Mouse (Mus musculus) MEL (cell line): ENCODE measurements at regions not wholly inside any gene's neighbourhood (a gene's known extent, or its start where the extent isn't known, plus 50 kb on each side); places are given as distances from the start of the nearest gene placed in this dataset.

Experiments used
- DNase-seq: peaks from one replicate; pipeline ENCODE4 v3.0.0; 2011; ENCODE audit warnings: low read depth, low spot score
- H3K27ac ChIP-seq: 2 replicates; pipeline ENCODE4 v1.5.1; 2012; ENCODE audit warnings: low read depth, mild to moderate bottlenecking, control low read depth, low read length, moderate library complexity; ENCODE audit not compliant: control insufficient read depth
- H3K27me3 ChIP-seq, 2 experiments: fragments of 150-350 bp in 1 of 2; sonication (generic) in 1 of 2; 2 replicates each; pipeline ENCODE4 v1.6.1; 2012; ENCODE audit warnings: low read length in 2 of 2, mild to moderate bottlenecking in 2 of 2, improper control_type of control experiment in 1 of 2, moderate library complexity in 1 of 2; ENCODE audit not compliant: insufficient read depth in 2 of 2, control insufficient read depth in 1 of 2
- H3K36me3 ChIP-seq, 2 experiments: 2 replicates each; pipeline ENCODE4 v1.6.1; 2012 to 2014; ENCODE audit warnings: low read length in 2 of 2, improper control_type of control experiment in 1 of 2, inconsistent platforms in 1 of 2, mild to moderate bottlenecking in 1 of 2; ENCODE audit not compliant: insufficient read depth in 2 of 2, control insufficient read depth in 1 of 2
- H3K4me1 ChIP-seq, 2 experiments: fragments of 150-350 bp in 1 of 2; sonication (generic) in 1 of 2; 2 replicates each; pipeline ENCODE4 v1.6.1; 2012; ENCODE audit warnings: low read length in 2 of 2, improper control_type of control experiment in 1 of 2, mild to moderate bottlenecking in 1 of 2; ENCODE audit not compliant: insufficient read depth in 2 of 2, control insufficient read depth in 1 of 2
- H3K4me3 ChIP-seq, 2 experiments: fragments of 150-350 bp in 1 of 2; sonication (generic) in 1 of 2; 2 replicates each; pipeline ENCODE4 v1.5.1; 2012; ENCODE audit warnings: low read depth in 2 of 2, low read length in 2 of 2, mild to moderate bottlenecking in 2 of 2, moderate library complexity in 2 of 2, control low read depth in 1 of 2, improper control_type of control experiment in 1 of 2; ENCODE audit not compliant: control insufficient read depth in 1 of 2, insufficient read depth in 1 of 2
- H3K79me2 ChIP-seq: 2 replicates; pipeline ENCODE4 v1.6.1; 2012; ENCODE audit warnings: mild to moderate bottlenecking, low read length, moderate library complexity; ENCODE audit not compliant: control insufficient read depth, poor library complexity, insufficient read depth
- H3K9ac ChIP-seq: 2 replicates; pipeline ENCODE4 v1.6.1; 2012; ENCODE audit warnings: low read depth, mild to moderate bottlenecking, control low read depth, low read length, moderate library complexity; ENCODE audit not compliant: control insufficient read depth, poor library complexity, severe bottlenecking
- H3K9me3 ChIP-seq: fragments of 150-350 bp; sonication (generic); replicated peaks from 2 replicates; pipeline ENCODE4 v1.6.1; 2012; ENCODE audit warnings: mild to moderate bottlenecking, low read length, improper control_type of control experiment, moderate library complexity; ENCODE audit not compliant: insufficient read depth
- BHLHE40 ChIP-seq: IDR thresholded peaks from 2 replicates; pipeline ENCODE4 v1.6.1; 2012; ENCODE audit warnings: low read depth, mild to moderate bottlenecking, inconsistent platforms, low read length, improper control_type of control experiment, borderline replicate concordance
- CHD1 ChIP-seq: IDR thresholded peaks from 2 replicates; pipeline ENCODE4 v1.6.1; 2012; ENCODE audit warnings: low read depth, mild to moderate bottlenecking, inconsistent platforms, low read length, improper control_type of control experiment
- CHD2 ChIP-seq: IDR thresholded peaks from 2 replicates; pipeline ENCODE4 v1.6.1; 2011; ENCODE audit warnings: low read length, improper control_type of control experiment
- CTCF ChIP-seq, 3 experiments: IDR thresholded peaks in 2 of 3; conservative IDR thresholded peaks in 1 of 3; 2 replicates each; pipeline ENCODE4 v1.5.1; 2011 to 2012; ENCODE audit warnings: low read length in 3 of 3, low read depth in 2 of 3, mild to moderate bottlenecking in 2 of 3, improper control_type of control experiment in 1 of 3, inconsistent platforms in 1 of 3, mixed read lengths in 1 of 3, moderate library complexity in 1 of 3; ENCODE audit not compliant: control insufficient read depth in 1 of 3, insufficient read depth in 1 of 3, poor library complexity in 1 of 3, severe bottlenecking in 1 of 3
- E2F4 ChIP-seq: IDR thresholded peaks from 2 replicates; pipeline ENCODE4 v1.6.1; 2011; ENCODE audit warnings: low read depth, low read length, improper control_type of control experiment, borderline replicate concordance
- ELF1 ChIP-seq: IDR thresholded peaks from 2 replicates; pipeline ENCODE4 v1.6.1; 2014; ENCODE audit warnings: low read depth, mild to moderate bottlenecking, inconsistent platforms, low read length, improper control_type of control experiment, moderate library complexity
- ETS1 ChIP-seq: IDR thresholded peaks from 2 replicates; pipeline ENCODE4 v1.6.1; 2012; ENCODE audit warnings: low read depth, mild to moderate bottlenecking, inconsistent platforms, low read length, improper control_type of control experiment, moderate library complexity
- GATA1 ChIP-seq: IDR thresholded peaks from 2 replicates; pipeline ENCODE4 v1.6.1; 2011; ENCODE audit warnings: low read depth, low read length, improper control_type of control experiment
- HCFC1 ChIP-seq: IDR thresholded peaks from 2 replicates; pipeline ENCODE4 v1.6.1; 2012; ENCODE audit warnings: low read depth, mild to moderate bottlenecking, inconsistent platforms, low read length, improper control_type of control experiment, moderate library complexity
- JUND ChIP-seq: IDR thresholded peaks from 2 replicates; pipeline ENCODE4 v1.6.1; 2011; ENCODE audit warnings: low read depth, mild to moderate bottlenecking, improper control_type of control experiment, low read length
- KAT2A ChIP-seq: conservative IDR thresholded peaks from 2 replicates; pipeline ENCODE4 v1.6.1; 2012; ENCODE audit warnings: low read depth, low read length, improper control_type of control experiment, inconsistent platforms
- MAZ ChIP-seq: IDR thresholded peaks from 2 replicates; pipeline ENCODE4 v1.6.1; 2012; ENCODE audit warnings: low read depth, mild to moderate bottlenecking, inconsistent platforms, low read length, improper control_type of control experiment
- MXI1 ChIP-seq: IDR thresholded peaks from 2 replicates; pipeline ENCODE4 v1.6.1; 2011; ENCODE audit warnings: mild to moderate bottlenecking, low read depth, low read length, improper control_type of control experiment
- MYC ChIP-seq: IDR thresholded peaks from 2 replicates; pipeline ENCODE4 v1.6.1; 2011; ENCODE audit warnings: low read depth, mild to moderate bottlenecking, low read length, improper control_type of control experiment, moderate library complexity
- NELFE ChIP-seq: IDR thresholded peaks from 2 replicates; pipeline ENCODE4 v1.6.1; 2011; ENCODE audit warnings: low read depth, low read length, improper control_type of control experiment
- NRF1 ChIP-seq: IDR thresholded peaks from 2 replicates; pipeline ENCODE4 v1.6.1; 2014; ENCODE audit warnings: low read depth, mild to moderate bottlenecking, inconsistent platforms, low read length, improper control_type of control experiment, moderate library complexity; ENCODE audit not compliant: poor library complexity, insufficient read depth, severe bottlenecking
- POLR2A ChIP-seq, 2 experiments: IDR thresholded peaks; 2 replicates each; pipeline ENCODE4 v1.6.1; 2011 to 2012; ENCODE audit warnings: low read length in 2 of 2, mild to moderate bottlenecking in 2 of 2, control low read depth in 1 of 2, improper control_type of control experiment in 1 of 2, low read depth in 1 of 2, moderate library complexity in 1 of 2; ENCODE audit not compliant: control insufficient read depth in 1 of 2, insufficient read depth in 1 of 2, poor library complexity in 1 of 2
- POLR2AphosphoS2 ChIP-seq: IDR thresholded peaks from 2 replicates; pipeline ENCODE4 v1.6.1; 2011; ENCODE audit warnings: low read length, improper control_type of control experiment
- POLR2AphosphoS5 ChIP-seq: IDR thresholded peaks from 2 replicates; pipeline ENCODE4 v1.6.1; 2012; ENCODE audit warnings: low read depth, borderline replicate concordance, mild to moderate bottlenecking, inconsistent platforms, low read length, moderate library complexity, mixed read lengths
- RAD21 ChIP-seq: IDR thresholded peaks from 2 replicates; pipeline ENCODE4 v1.6.1; 2011; ENCODE audit warnings: mild to moderate bottlenecking, low read depth, low read length, improper control_type of control experiment
- RCOR1 ChIP-seq: IDR thresholded peaks from 2 replicates; pipeline ENCODE4 v1.6.1; 2012; ENCODE audit warnings: low read depth, mild to moderate bottlenecking, inconsistent platforms, low read length, improper control_type of control experiment
- SIN3A ChIP-seq: IDR thresholded peaks from 2 replicates; pipeline ENCODE4 v1.6.1; 2012; ENCODE audit warnings: low read length, improper control_type of control experiment, inconsistent platforms
- SMC3 ChIP-seq: IDR thresholded peaks from 2 replicates; pipeline ENCODE4 v1.6.1; 2011; ENCODE audit warnings: low read depth, low read length, improper control_type of control experiment
- TAL1 ChIP-seq: IDR thresholded peaks from 2 replicates; pipeline ENCODE4 v1.6.1; 2012; ENCODE audit warnings: mild to moderate bottlenecking, inconsistent platforms, low read length, moderate library complexity, mixed read lengths
- UBTF ChIP-seq: IDR thresholded peaks from 2 replicates; pipeline ENCODE4 v1.6.1; 2012; ENCODE audit warnings: low read depth, mild to moderate bottlenecking, inconsistent platforms, low read length, improper control_type of control experiment, moderate library complexity, borderline replicate concordance; ENCODE audit not compliant: insufficient read depth
- USF2 ChIP-seq, 2 experiments: IDR thresholded peaks; 2 replicates each; pipeline ENCODE4 v1.6.1; 2011 to 2012; ENCODE audit warnings: improper control_type of control experiment in 2 of 2, low read length in 2 of 2, borderline replicate concordance in 1 of 2, inconsistent platforms in 1 of 2, low read depth in 1 of 2, mild to moderate bottlenecking in 1 of 2; ENCODE audit not compliant: insufficient read depth in 1 of 2
- ZC3H11A ChIP-seq: IDR thresholded peaks from 2 replicates; pipeline ENCODE4 v1.6.1; 2012; ENCODE audit warnings: low read depth, mild to moderate bottlenecking, inconsistent platforms, low read length, improper control_type of control experiment
- ZMIZ1 ChIP-seq: IDR thresholded peaks from 2 replicates; pipeline ENCODE4 v1.6.1; 2012; ENCODE audit warnings: low read depth, mild to moderate bottlenecking, inconsistent platforms, low read length, improper control_type of control experiment, moderate library complexity
- ZNF384 ChIP-seq: IDR thresholded peaks from 2 replicates; pipeline ENCODE4 v1.6.1; 2012; ENCODE audit warnings: low read depth, mild to moderate bottlenecking, inconsistent platforms, low read length, improper control_type of control experiment

DNA sequence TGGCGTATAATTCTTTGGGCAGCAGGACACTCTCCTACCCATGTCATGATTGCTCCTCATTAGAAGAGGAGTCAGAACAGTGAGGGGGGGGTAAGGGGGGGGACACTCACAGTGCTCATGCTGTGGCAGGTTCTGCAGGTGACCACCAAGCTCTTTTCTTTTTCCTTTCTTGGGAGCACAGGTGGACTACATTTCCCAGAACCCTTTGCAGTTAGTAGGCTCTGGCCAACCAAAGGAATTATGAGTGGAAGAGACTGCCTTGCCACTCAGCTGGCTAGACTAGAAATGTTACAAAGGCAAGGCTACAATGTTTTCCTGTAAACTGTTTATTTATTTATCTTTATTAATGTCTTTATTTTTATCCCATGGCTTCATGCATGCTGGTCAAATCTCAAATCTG, 53.6 kb upstream of the Ifnlr1 start:
- Histone ChIP-seq H3K9ac (no peak overlapping the region), H3K4me1 (peaks cover 0 to 13% of the 10 kb centered on the region in 2 experiments; a peak in 2 of 4 replicates), H3K27ac (no peak overlapping the region), H3K79me2 (no peaks in the 10 kb centered on the region), H3K9me3 (no peaks in the 10 kb centered on the region), H3K4me3 (no peak overlapping the region), H3K27me3 (no peaks in the 10 kb centered on the region), H3K36me3 (peaks cover 0 to 3% of the 10 kb centered on the region in 2 experiments; a peak in 2 of 4 replicates)
- DNase-seq: no peak
- no peak for TF ChIP-seq POLR2AphosphoS5
- no peak for TF ChIP-seq CTCF (IDR thresholded peaks at IDR 0.05 in 2 of 3, conservative IDR thresholded peaks at IDR 0.05 in 1 of 3; ENCODE audit: control insufficient read depth in 1 of 3, insufficient read depth in 1 of 3, low read depth in 2 of 3, low read length in 3 of 3, poor library complexity in 1 of 3, severe bottlenecking in 1 of 3)
- no peak for TF ChIP-seq ZMIZ1
- peak; percentile 68 for TF ChIP-seq HCFC1
- TF ChIP-seq RAD21: no peak

GRCm38 (mm10) chr4:135629793-135630569, 56.1 kb upstream of the Ifnlr1 start:
- H3K4me3 ChIP-seq: no peak overlapping the region
- no peaks in the 10 kb centered on the region for H3K27me3 ChIP-seq
- no peaks in the 10 kb centered on the region for H3K79me2 ChIP-seq
- H3K4me1 ChIP-seq: peaks cover 0 to 13% of the 10 kb centered on the region in 2 experiments; a peak in 2 of 4 replicates
- no peaks in the 10 kb centered on the region for H3K9me3 ChIP-seq
- H3K36me3 ChIP-seq: peaks cover 0 to 3% of the 10 kb centered on the region in 2 experiments; a peak in 2 of 4 replicates
- no peak overlapping the region for H3K9ac ChIP-seq
- no peak overlapping the region for H3K27ac ChIP-seq
- DNase-seq: peak; percentile 84
- TF ChIP-seq CTCF (IDR thresholded peaks at IDR 0.05 in 2 of 3, conservative IDR thresholded peaks at IDR 0.05 in 1 of 3; ENCODE audit: control insufficient read depth in 1 of 3, insufficient read depth in 1 of 3, low read depth in 2 of 3, low read length in 3 of 3, poor library complexity in 1 of 3, severe bottlenecking in 1 of 3) (peak; percentile 36 to 55 (median 44); a peak in 5 of 6 replicates), E2F4 (no peak), CHD2 (no peak), MAZ (no peak), POLR2A (IDR thresholded peaks at IDR 0.05; ENCODE audit: control insufficient read depth in 1 of 2, insufficient read depth in 1 of 2, low read depth in 1 of 2, low read length in 2 of 2, poor library complexity in 1 of 2) (no peak), JUND (no peak), GATA1 (no peak; the same call in 1 of the 2 replicates), TAL1 (no peak), ZC3H11A (no peak), BHLHE40 (no peak), MYC (no peak), USF2 (IDR thresholded peaks at IDR 0.05; ENCODE audit: borderline replicate concordance in 1 of 2, insufficient read depth in 1 of 2, low read depth in 1 of 2, low read length in 2 of 2) (no peak), MXI1 (no peak), NELFE (no peak), KAT2A (no peak), CHD1 (no peak), RAD21 (peak; percentile 27), ELF1 (no peak), ETS1 (peak; percentile 50), ZNF384 (no peak), NRF1 (no peak), RCOR1 (no peak), ZMIZ1 (no peak), POLR2AphosphoS5 (no peak), UBTF (no peak), SIN3A (no peak), SMC3 (peak; percentile 46), HCFC1 (no peak), POLR2AphosphoS2 (no peak)
